Mouse (Mus musculus) heart, postnatal 0 days (tissue): ENCODE results near the gene 4930402H24Rik.

ENCODE experiments used
- CTCF ChIP-seq: IDR thresholded peaks from 2 replicates; pipeline ENCODE4 v1.5.1; 2016; ENCODE audit warnings: antibody characterized with exemption, control low read depth, low read depth
- EP300 ChIP-seq: IDR thresholded peaks from 2 replicates; pipeline ENCODE4 v1.6.1; 2016; ENCODE audit warnings: antibody characterized with exemption, low read depth

DNA sequence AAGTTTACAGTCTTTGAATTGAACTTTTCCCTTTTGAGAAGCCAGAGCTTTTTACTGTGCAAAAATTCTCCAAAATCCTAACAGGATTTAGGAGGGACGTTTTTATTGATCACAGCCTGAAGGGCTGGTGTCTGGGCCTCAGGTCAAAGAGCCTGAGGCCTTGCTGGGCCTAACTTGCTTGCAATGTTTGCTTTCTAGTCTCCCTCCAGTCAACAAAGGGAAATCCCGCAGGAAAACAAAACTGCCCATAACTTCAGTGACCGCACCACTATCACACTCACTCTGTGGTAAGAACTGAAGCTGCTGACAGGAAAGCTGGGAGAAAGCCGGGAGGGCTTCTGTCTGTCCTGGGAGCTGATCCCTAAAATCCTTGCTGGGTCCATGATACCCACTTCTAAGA, 199.6 kb downstream of the 4930402H24Rik start:
- no peak for TF ChIP-seq EP300
- TF ChIP-seq CTCF = no peak
